Mouse (Mus musculus): ENCODE data around the gene Gemin6.
"Not testable (repeated sequence)": the region's sequence is repeated elsewhere in the genome, so short reads cannot be mapped to it uniquely, and the experiment has no call there.

Gene Gemin6

GRCm38 (mm10) chr17:80235477-80235876 lies 11.2 kb downstream of the Gemin6 start:
- DNase-seq, result no peak

GRCm38 (mm10) chr17:80236805-80237204 lies 12.6 kb downstream of the Gemin6 start:
- no peak for DNase-seq

GRCm38 (mm10) chr17:80237475-80237874 lies 13.2 kb downstream of the Gemin6 start:
- no peak for DNase-seq

- no peak for DNase-seq
These were observed 17.4 kb downstream of the Gemin6 start for GRCm38 (mm10) chr17:80241594-80241993.

- DNase-seq, result no peak
These were observed 18.9 kb downstream of the Gemin6 start for GRCm38 (mm10) chr17:80243116-80243515.

- DNase-seq, result no peak
These were observed 28.7 kb downstream of the Gemin6 start for GRCm38 (mm10) chr17:80252757-80253525.

GRCm38 (mm10) chr17:80254421-80254820 lies 30.2 kb downstream of the Gemin6 start:
- no peak for DNase-seq

- DNase-seq, result no peak
These were observed 31.0 kb downstream of the Gemin6 start for GRCm38 (mm10) chr17:80255208-80255607.

- no peak for DNase-seq
These were observed 42.8 kb downstream of the Gemin6 start for GRCm38 (mm10) chr17:80267065-80267464.

- DNase-seq, result no peak
These were observed 43.9 kb downstream of the Gemin6 start for GRCm38 (mm10) chr17:80268151-80268550.

- DNase-seq, result not testable (repeated sequence)
These were observed 46.4 kb downstream of the Gemin6 start for GRCm38 (mm10) chr17:80270622-80271021.
